In the genomic region with DNA sequence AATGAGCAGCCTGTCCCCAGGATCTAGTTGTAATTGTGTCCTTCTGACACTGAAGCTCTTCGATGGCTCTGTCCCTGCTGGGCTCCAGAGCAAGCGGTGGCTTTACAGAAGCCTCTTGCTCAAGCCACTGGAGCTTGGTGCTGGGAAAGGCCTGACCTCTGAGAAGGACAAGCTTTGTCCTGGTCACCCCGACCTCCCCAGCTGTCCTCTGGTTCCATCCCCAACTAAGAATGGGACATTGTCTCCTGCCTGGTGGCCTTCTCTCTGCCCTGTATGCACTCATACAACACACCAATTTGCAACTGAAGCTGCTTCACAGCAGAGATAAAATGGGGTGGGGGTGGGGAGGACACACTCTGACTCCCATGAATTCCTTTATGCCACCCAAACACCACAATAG, we compare ENCODE assay signal across 12 mouse cellular contexts. TPM values are rescaled to one million over a fixed set of nuclear protein-coding genes. Genes with fewer than 3 reads are reported as not detected.
DNase-seq lines count a peak whose midpoint lies in the region; ATAC-seq and TF ChIP-seq lines count a peak whose summit lies in the region.
"Had no signal": no experiment of that assay in that cellular context is flagged by ENCODE, and none has a peak within 500 bp of the region (broad histone marks: within the 10 kb centered on the region; RNA-seq: fewer than 3 reads in every experiment).

No protein-coding gene starts in this region.

- peaks cover 10% of the 10 kb centered on the region for H3K4me1 ChIP-seq in heart, adult 2 months (ENCODE audit: control insufficient read depth, insufficient read depth, low read length)
- peaks cover 8% of the 10 kb centered on the region for H3K4me1 ChIP-seq in heart, embryonic 11.5 days (ENCODE audit: control insufficient read depth, insufficient read depth, low read length)
- peaks cover 58% of the 10 kb centered on the region for H3K4me1 ChIP-seq in neural tube, embryonic 13.5 days (replicated peaks)
- H3K4me1 ChIP-seq in stomach, embryonic 16.5 days (ENCODE audit: control insufficient read depth, insufficient read depth, low read length), result peaks cover 11% of the 10 kb centered on the region

- WGBS in heart, adult 2 months, result 50% methylated on average over 3 of the region's 3 CpGs
- 56% methylated on average over 3 of the region's 3 CpGs for WGBS in heart, embryonic 11.5 days (ENCODE audit: insufficient replicate concordance)
- WGBS in neural tube, embryonic 13.5 days, result 19% methylated on average over 3 of the region's 3 CpGs
- WGBS in stomach, embryonic 16.5 days, result 51% methylated on average over 3 of the region's 3 CpGs

- H3K4me3 ChIP-seq in heart, adult 2 months, result no peak overlapping the region
- H3K4me3 ChIP-seq in heart, embryonic 11.5 days (ENCODE audit: low read depth, low read length), result no peak overlapping the region
- H3K4me3 ChIP-seq in neural tube, embryonic 13.5 days, result no peak overlapping the region
- H3K4me3 ChIP-seq in stomach, embryonic 16.5 days (replicated peaks; ENCODE audit: low read length), result no peak overlapping the region

- ATAC-seq in heart, embryonic 11.5 days (replicated peaks; ENCODE audit: insufficient number of reproducible peaks, low FRiP score, low TSS enrichment), result no peak
- ATAC-seq in neural tube, embryonic 13.5 days (ENCODE audit: low read depth), result no peak
- no peak for ATAC-seq in stomach, embryonic 16.5 days (ENCODE audit: insufficient read depth, low FRiP score)
- ATAC-seq in megakaryocyte, adult 5-6 weeks (ENCODE audit: poor library complexity, severe bottlenecking), result no peak

- TF ChIP-seq EP300 in heart, adult 2 months (IDR thresholded peaks at IDR 0.05; ENCODE audit: insufficient read depth, low read depth, low read length), result no peak

- H3K9me3 ChIP-seq in heart, embryonic 11.5 days (replicated peaks; ENCODE audit: control insufficient read depth, low read length), result no peaks in the 10 kb centered on the region
- H3K9me3 ChIP-seq in neural tube, embryonic 13.5 days, result no peaks in the 10 kb centered on the region
- H3K9me3 ChIP-seq in stomach, embryonic 16.5 days (replicated peaks; ENCODE audit: control insufficient read depth, low read length), result no peaks in the 10 kb centered on the region

- peak overlapping the region; percentile 24 for H3K27ac ChIP-seq in heart, adult 2 months
- H3K27ac ChIP-seq in heart, embryonic 11.5 days (ENCODE audit: low read depth, low read length), result no peak overlapping the region
- H3K27ac ChIP-seq in neural tube, embryonic 13.5 days (replicated peaks), result peak overlapping the region; percentile 62
- peak overlapping the region; percentile 12; the same call in 1 of the 2 replicates for H3K27ac ChIP-seq in stomach, embryonic 16.5 days (ENCODE audit: low read length)
- H3K27ac ChIP-seq: liver, embryonic 14.5 days had no signal

- H3K4me2 ChIP-seq in heart, embryonic 11.5 days, result no peak overlapping the region
- H3K4me2 ChIP-seq in neural tube, embryonic 13.5 days, result no peak overlapping the region
- H3K4me2 ChIP-seq in stomach, embryonic 16.5 days (ENCODE audit: low read depth, low read length), result no peak overlapping the region

- H3K9ac ChIP-seq in heart, adult 2 months (ENCODE audit: low read depth, low read length), result no peak overlapping the region
- no peak overlapping the region for H3K9ac ChIP-seq in heart, embryonic 11.5 days (ENCODE audit: low read depth, low read length)
- H3K9ac ChIP-seq in neural tube, embryonic 13.5 days, result peak overlapping the region; percentile 34; the same call in 1 of the 2 replicates
- no peak overlapping the region for H3K9ac ChIP-seq in stomach, embryonic 16.5 days (ENCODE audit: low read length)
- H3K9ac ChIP-seq: liver, embryonic 14.5 days had no signal

- intact Hi-C loops in heart, adult 2 months (cut with DNase I), result no loop called here

- no peaks in the 10 kb centered on the region for H3K36me3 ChIP-seq in heart, adult 2 months (ENCODE audit: control insufficient read depth, insufficient read depth, low read length)
- H3K36me3 ChIP-seq in heart, embryonic 11.5 days (ENCODE audit: control insufficient read depth, insufficient read depth, low read length), result peaks cover 15% of the 10 kb centered on the region
- peaks cover 39% of the 10 kb centered on the region for H3K36me3 ChIP-seq in neural tube, embryonic 13.5 days
- peaks cover 10% of the 10 kb centered on the region for H3K36me3 ChIP-seq in stomach, embryonic 16.5 days (ENCODE audit: control insufficient read depth, insufficient read depth, low read length)

- no peaks in the 10 kb centered on the region for H3K27me3 ChIP-seq in heart, adult 2 months (ENCODE audit: control insufficient read depth, insufficient read depth, low read length)
- no peaks in the 10 kb centered on the region for H3K27me3 ChIP-seq in heart, embryonic 11.5 days (ENCODE audit: control insufficient read depth, insufficient read depth, low read length)
- no peaks in the 10 kb centered on the region for H3K27me3 ChIP-seq in neural tube, embryonic 13.5 days
- no peaks in the 10 kb centered on the region for H3K27me3 ChIP-seq in stomach, embryonic 16.5 days (ENCODE audit: control insufficient read depth, insufficient read depth, low read length)

- no peak for DNase-seq in heart, adult 2 months
- DNase-seq in neural tube, embryonic 10.5 days (ENCODE audit: extremely low spot score, low spot score), result no peak
- peak; percentile 6 for DNase-seq in induced T-regulatory cell, adult 2 months (ENCODE audit: low read depth)
- no peak for DNase-seq in adrenal gland, adult 2 months
- DNase-seq: gastrocnemius, postnatal 14 days; thymus, postnatal 4 days had no signal

- TF ChIP-seq CTCF in heart, adult 2 months (IDR thresholded peaks at IDR 0.05), result no peak

- TF ChIP-seq POLR2A in heart, adult 2 months (IDR thresholded peaks at IDR 0.05; ENCODE audit: insufficient read depth, low read depth, low read length), result no peak

- no peaks in the 10 kb centered on the region for H3K79me2 ChIP-seq in heart, adult 2 months (replicated peaks; ENCODE audit: control insufficient read depth, insufficient read depth, low read length)

RNA-seq across cellular contexts. Expression of gene Rgma, which starts 48.9 kb away (rescaled TPM):
- 10 to 100 TPM; 54.6 to 83.7 TPM for total RNA-seq in heart, adult 2 months (2021)
- polyA plus RNA-seq in heart, adult 2 months (2012; rRNA removed), result 27.4 and 28.7 TPM in 2 replicates
- 4.2 and 5.8 TPM in 2 replicates for polyA plus RNA-seq in heart, embryonic 11.5 days (2014; fragmentation: Nextera tagmentation; extraction: Ambion mirVana)
- polyA plus RNA-seq in neural tube, embryonic 13.5 days (2015; fragmentation: Nextera tagmentation; extraction: Ambion mirVana), result 41.4 and 49.6 TPM in 2 replicates
- 10.7 and 11.7 TPM in 2 replicates for polyA plus RNA-seq in stomach, embryonic 16.5 days (2015; fragmentation: Nextera tagmentation; extraction: Ambion mirVana)
- total RNA-seq in megakaryocyte, adult 5-6 weeks (2015), result not detected in 2 replicates
- total RNA-seq in megakaryocyte, adult 5-6 weeks (2017), result not detected in 2 replicates
- 10 to 100 TPM in 1 of 2 experiments, 1 to 10 TPM in 1; 8.2 to 24.1 TPM for total RNA-seq in adrenal gland, adult 2 months (2021)
- polyA plus RNA-seq in adrenal gland, adult 2 months (2012; rRNA removed), result 21.6 and 22.8 TPM in 2 replicates
- total RNA-seq: monocyte, adult 5-6 weeks had no signal
